Mouse (Mus musculus) frontal cortex, postnatal 36 days (tissue): ENCODE results near the gene Aldh2.

Experiments used
- DNase-seq, 2 experiments: peaks; one replicate each; pipeline ENCODE4 v3.0.0; 2022; ENCODE audit warnings: low spot score in 2 of 2

Aldh2 gene

DNA sequence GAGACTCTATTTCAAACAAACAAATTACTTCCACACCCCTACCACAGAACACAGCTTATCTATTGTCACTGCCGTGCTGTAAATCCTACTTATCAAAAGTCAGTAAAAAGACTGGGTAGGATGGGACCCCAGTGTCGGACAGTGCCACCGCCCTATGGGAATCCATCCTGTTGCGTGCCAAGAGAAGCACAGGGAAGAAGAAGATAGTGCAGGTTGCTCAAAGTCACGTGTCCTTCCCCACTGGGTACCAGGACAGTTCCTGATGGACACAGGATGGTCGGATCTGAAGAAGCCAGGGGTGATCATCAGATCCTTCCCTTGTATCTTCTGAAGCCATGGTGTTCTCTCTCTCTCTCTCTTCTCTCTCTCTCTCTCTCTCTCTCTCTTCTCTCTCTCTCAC lies 2.1 kb upstream of the Aldh2 start:
- no peak for DNase-seq

DNA sequence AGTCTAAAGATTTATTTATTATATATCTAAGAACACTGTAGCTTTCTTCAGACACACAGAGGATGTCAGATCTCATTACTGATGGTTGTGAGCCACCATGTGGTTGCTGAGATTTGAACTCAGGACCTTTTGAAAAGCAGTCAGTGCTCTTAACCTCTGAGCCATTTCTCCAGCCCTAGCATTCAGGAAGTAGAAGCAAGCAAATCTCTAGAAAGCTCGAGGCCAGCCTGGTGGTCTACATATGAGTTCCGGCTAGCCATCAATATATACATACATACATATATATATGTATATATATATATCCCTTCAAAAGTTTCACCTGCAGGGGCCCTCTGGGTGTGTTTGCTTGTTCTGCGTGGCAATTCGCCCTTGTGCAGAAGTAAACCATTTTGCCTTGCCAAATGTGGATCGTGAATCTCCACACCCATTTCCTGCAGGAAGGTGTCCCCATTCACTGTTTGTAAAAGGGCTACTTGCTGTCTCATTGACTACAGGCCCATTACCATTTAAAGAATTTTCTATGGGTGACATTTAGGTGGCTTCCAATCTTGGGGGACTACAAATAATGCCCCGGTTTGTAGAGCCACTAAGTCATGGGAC lies 1.2 kb upstream of the Aldh2 start:
- no peak for DNase-seq

DNA sequence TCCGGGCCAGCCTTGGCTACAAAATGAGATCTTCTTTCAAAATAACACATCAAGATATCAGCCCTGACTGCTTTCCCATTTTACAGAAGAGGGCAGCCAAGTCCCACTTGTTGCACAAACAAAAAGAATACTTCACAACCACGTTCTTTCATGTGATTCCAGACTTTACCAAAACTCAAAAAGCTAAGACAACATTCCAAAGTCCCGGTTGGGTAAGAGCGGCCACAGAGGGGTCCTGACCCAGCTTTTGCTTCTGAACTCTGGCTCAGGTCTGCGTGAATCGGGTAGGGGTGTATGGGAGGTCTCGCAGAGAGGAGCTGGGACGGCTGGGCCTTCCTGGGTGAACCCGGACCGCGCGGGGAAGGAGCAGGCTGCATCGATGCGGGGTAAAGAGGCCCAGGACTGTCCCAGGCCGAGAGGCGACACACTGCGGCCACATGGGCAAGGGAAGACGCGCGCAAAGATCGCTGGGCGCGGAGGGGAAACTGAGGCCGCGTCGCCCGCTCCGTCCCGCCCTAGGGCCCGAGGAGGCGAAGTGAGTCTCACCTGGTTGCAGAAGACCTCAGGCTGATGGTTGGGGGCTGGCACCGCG lies 712 bp downstream of the Aldh2 start:
- no peak for DNase-seq

DNA sequence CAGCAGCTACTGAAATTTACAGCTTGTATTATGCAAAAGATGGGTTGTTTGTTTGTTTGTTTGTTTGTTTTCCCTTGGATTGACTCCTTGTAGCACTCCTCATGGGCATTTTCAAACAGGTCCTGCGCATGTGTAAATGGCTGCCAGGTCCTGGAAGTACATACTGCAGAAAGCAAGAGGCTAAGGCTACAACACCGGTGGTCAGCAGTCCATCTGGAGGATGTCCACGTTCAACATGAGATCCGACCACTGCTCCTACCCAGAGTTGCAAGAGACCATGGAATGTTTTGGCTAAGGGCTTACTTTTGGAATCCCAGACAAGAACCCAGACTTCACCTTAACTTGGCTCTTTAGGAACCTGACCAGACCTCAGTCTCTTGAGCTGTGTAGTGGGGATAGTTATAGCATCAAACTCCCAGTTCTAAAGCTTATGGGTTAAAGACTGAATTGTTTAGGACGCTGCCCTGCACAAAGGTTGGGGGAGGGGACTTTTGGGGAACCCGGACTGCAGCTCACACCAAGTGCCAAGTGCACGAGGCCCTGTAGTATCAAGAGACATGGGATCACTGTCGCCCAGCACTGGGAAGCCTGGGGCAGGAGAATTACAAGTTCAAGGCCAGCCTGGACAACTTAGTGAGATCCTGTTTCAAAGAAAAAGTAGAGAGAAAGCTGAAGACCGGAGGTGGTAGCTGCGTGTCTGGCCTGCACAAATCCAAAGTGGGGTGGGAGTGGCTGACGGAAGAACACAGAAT lies 1.4 kb downstream of the Aldh2 start:
- DNase-seq, result no peak

DNA sequence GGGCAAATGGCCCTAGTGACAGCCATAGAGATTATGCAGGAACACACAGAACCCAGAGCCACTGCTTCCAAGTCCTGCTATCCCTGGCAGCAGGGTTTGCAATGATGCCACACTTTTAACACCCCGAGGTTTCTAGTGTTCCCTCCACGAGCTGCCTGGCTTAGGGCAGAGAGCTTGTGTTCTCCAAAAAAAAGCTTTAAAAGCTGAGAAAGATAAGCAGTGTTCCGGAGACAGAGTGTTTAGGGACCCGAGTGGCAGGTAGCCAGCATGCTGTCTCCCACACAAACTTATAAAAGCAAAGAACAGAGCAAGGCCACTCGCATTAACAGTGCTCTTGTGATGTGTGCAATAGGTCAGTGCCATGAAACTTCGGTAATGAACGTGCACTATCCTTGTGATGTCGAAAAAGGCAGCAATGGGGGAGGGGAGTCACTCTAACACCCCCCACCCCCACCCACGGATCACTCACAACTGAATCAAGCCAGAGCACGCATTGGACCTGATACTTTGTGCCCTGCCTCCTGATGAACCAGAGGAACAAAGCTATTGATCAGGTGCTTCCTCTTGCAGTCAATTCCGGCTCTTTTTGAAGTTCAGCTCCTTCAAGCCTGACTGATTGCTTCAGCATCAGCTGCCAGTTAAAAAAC lies 2.1 kb downstream of the Aldh2 start:
- no peak for DNase-seq

DNA sequence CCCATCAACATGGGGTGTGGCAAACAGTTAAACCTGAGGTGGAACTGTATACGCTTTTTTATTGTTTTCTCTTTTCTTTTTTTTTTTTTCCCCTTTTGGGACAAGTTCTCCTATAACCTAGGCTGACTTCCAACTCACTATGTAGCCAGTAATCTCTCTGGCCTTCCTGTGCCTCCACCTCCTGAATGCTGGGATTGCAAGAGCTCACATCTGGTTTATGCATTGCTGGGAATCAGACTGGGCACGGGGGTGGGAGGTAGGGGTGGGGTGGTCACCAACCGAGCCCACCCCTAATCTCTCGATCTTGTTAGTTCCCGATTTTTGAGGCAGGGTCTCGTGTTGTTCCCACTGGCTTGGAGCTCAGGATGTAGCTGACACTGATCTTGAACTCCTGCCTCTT lies 3.7 kb downstream of the Aldh2 start:
- DNase-seq, result no peak

DNA sequence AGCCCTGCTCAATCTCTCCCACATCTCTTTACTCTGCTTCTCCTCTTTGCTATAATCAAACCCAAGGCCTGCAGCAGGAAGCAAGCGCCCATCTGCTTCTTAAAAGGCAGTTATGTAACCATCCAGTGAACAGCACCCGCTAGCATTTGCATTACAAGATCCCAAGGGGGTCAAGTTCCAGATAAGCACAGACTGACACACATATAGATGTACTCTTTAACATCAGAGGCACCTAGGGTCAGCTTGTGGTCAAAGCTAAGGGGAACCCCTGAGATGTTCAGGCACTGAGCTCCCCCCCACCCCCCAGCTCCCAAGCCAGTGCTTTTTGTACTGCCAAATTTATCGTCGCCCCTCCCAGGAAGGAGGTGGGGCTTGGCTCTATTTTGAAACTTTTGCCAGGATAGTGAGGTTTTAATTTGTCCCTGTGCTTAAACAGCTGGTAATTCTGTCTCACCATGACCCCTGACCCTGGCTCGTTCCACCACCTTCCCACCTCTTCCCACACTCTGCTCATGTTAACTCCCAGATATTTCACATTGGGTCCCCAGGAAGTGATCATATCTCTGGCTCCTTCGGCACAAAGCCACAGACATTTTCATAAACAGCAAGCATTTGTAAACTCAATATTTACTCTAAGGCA lies 7.1 kb downstream of the Aldh2 start:
- DNase-seq, result peak; percentile 59 to 81

DNA sequence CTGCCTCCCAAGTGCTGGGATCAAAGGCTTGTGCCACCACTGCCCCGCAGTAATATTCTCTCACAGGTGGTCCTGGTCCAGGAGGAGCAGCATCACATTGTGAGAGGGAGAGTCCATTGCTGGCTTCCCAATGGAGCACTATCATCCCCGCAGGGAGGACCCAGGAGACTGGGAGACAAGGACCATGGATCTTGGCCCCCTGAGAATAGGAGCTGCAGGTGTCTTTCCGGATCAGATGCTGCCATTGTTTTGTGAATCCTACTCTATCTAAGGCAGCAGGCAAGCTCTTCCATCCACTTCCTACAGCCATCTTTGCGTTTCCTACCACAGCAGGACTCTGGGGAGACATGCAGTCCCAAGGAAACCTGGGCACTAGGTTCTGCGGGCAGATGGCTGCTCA lies 7.9 kb downstream of the Aldh2 start:
- DNase-seq, result no peak

DNA sequence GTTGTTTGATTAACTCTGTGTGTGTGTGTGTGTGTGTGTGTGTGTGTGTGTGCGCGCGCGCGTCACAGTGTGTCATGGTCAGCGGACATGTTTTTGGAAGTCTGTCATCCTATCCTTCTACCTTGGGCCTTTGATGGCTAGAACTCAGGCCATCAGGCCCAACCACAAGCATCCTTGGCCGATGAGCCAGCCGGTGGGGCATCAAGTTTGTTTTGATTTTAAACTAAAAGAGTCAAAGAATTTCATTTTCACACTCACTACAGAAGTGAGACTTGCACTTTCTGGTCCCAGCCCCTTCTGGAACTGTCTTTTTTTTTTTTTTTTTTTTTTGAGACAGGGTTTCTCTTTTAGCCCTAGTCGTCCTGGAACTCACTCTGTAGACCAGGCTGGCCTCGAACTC lies 8.6 kb downstream of the Aldh2 start:
- no peak for DNase-seq

DNA sequence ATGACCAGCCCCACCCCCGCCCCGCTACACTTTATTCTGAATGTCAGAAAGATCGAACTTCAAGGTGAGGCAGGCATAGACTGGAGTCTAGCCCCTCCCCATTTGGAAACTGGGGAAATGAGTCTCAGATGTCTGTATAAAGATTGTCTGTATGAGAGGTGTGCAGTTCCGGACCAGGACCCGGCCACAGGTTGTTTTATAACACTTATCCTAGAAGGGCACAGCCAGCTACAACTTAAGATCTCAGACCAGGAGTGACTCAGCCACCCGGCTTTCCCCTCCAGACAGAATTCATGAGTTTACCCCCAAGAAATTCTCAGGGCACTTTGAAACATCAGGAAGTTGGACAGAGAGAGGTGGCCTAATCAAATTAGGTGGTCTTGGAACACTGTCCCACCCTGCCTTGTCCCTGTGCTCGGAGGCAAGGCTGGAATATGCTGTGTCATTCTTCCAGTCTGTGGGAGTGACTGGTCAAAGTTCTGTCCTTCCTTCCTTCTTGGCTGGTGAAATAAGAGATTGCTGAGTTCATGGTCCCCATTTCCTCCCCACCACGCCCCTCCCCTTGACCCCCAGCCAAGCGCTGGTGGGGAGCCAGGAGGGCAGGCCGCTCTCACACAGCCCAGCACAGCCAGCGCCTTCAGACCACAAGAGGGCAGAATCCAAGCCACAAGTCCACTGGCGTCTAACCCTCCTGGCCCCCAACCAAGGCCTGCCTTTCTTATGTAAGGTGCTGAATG lies 9.7 kb downstream of the Aldh2 start:
- peak; percentile 48 to 59 for DNase-seq

DNA sequence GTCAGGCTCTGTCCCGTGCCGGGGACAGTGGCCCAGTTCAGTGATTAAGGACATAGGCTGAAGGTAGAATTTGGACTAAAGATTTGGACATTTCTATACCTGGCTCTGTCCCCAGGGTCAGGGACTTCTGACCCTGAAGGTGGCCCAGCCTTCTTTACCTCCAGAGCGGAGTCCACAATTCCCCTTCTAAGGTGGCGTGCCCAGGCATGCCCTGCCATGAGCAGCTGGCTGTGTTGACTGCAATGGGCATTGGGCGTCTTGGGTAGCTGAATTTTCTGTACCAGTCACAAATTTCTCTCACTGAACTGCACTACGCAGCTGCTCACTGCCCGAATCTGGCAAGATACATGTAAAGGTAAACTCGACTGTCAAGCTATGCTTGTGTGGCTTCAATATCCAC lies 11.7 kb downstream of the Aldh2 start:
- no peak for DNase-seq

DNA sequence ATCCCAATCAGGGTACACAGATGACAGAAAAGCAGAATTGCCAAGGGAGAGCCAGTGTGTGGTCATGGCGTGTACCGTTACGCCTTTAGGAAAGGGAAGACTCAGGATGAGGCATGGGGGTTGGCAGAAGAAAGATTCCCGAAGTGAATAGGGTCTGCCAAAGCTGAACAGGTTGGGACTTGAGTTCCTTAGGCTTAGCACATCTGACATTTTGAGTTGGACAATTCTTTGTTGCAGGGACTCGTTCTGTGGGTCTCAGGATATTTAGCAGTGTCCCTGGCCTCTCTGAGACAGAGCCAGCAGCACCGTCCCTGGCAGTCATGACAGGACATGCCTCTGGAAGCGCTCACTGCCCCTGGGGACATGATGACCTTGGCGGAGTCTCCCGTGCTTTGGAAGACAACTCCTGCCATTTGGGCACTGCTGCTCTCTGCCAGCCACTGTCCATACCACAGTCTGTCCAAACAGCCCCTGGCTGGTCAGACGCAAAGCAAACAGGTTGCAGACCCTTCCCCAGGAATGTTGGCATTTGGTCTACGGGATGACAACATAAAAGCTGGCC lies 16.6 kb downstream of the Aldh2 start:
- DNase-seq, result no peak

DNA sequence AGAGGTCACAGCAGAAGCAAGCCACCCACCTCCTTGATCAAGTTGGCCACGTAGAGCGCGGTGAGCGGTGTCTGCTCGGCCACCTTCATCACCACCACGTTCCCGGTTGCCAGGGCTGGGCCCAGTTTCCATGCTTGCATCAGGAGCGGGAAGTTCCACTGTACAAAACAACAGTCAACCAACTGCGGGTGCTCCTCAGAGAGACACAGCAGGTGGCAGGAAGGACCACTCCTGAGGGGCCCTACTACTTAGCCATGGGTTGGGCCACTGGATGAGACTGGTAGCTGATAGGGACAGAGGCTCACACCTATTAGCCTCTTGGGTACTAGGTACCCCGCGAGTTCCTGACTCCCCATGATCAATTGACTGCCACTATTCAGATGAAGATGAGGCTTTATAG lies 17.8 kb downstream of the Aldh2 start:
- no peak for DNase-seq

DNA sequence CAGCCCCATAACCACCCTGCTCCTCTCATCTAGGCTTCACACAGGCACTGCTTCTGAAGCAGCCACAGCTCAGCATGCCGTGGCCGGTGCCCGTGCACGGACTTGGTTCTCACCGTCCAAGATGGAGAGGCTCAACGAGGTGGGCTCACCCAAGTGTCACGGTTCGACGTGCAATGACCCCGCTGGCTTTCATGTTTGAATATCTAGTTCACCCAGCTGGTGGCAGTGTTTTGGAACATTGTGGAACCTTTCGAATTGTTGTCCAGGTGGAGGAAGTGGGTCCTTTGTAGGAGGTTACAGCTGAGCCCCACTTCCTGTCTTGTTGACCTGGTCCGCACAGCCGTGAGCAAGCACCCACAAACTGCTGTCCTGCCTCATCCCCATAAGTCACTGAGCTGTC lies 19.5 kb downstream of the Aldh2 start:
- DNase-seq, result no peak

DNA sequence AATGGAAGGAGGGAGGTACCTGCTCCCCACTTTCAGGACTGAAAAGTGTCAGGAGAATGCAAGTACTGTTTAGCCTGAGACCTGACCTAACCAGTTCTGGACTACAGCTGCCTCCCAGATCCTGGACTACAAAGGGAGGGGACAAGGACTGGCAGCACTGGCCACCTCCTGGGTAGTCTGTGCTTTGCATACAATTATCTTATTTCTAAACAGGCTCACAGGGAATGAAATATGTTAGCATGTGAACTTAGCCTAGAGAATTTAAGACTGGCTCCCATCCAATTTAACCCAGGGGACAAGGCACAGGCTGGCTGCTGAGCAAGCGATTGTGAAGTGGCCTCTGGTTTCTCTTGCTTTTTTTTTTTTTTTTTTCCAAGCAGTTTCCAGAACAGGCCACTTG lies 22.8 kb downstream of the Aldh2 start:
- DNase-seq, result no peak

DNA sequence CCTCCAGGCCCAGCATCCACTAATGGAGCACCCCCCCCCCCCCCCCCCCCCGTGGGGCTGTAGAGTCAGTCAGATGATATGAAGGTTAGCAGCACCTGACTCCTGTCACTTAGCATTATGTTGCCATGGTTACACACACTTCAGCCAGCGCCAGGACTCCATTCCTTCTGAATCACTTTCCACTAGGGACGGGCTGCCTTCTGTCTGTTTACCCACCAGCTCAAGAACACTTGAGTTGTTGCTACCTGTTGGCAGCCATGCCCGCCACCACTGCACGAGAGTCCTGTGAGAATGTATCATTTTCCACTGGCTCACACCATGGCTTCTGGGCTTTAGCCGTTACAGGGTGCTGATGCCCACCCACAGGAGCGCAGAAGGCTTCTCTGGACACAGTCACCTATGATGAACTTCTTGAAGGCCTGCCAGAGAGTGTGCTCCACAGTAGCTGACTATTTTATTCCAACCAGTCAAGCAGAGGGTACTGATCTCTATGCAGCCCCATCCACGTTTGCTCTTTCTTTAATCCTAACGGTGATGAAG lies 23.7 kb downstream of the Aldh2 start:
- DNase-seq, result no peak

DNA sequence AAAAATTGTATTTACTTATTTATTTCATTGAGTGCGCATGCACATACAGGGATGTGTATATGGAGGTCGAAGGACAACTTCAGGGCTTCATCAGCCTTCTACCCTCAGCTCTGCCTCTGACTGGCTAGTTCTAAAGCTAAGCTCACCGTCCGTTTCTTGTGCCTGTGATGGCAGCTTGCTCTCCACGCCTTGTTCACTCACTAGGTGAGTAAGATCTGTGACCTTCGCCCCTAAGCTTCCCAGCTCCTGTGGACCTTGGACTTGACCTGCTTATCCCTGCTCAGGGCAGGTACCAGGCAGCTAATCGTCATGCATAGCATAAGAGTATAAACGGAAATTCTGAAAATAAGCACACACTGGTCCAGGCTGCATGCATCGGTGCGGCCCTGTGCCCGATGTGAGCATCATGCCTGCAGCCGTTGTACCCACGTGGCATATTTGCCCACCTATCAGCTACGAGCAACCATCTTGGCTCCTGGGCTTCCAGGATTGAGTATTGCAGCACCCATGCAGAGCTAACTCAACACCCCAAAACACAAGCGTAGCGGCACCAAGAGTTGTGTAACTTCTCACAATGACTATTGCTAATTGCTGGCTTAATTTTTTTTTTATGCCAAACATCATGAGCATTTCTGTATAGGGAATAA lies 27.5 kb downstream of the Aldh2 start:
- no peak for DNase-seq

DNA sequence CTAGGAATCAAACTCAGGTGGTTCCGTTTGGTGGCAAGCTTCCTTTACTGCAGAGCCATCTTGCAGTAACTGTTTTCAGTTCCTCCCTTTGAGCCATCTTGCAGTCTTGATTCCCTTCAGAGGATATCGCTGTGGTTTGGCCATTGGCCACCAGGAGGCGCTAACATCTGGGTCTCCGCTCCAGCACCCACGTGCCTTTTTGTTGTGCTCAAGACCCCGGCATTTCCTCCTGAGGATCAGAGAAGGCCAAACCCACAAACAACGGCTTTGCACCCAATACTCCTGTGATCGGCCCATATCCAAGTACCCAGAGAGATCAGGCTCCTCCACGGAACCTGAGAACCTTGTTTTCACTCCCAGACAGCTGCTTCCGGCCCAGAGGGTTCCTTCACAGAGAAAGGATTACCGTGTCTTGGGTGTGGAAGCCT lies 29.1 kb downstream of the Aldh2 start:
- peak; percentile 72 to 88 for DNase-seq

DNA sequence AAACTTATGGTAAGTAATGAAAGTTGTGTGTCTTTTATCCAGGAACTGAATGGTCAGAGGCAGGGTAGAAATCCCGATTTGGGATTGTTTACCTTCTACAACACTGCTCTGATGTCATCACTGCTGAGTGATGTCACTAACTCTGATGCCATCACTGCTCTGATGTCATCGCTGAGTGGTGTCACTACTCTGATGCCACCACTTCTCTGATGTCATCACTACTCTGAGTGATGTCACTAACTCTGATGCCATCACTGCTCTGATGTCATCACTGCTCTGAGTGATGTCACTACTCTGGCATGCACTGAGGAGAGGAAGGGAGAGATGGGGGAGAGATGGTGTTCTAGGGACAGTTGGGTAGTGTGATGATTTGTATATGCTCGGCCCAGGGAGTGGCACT lies 31.2 kb downstream of the Aldh2 start:
- DNase-seq, result no peak

DNA sequence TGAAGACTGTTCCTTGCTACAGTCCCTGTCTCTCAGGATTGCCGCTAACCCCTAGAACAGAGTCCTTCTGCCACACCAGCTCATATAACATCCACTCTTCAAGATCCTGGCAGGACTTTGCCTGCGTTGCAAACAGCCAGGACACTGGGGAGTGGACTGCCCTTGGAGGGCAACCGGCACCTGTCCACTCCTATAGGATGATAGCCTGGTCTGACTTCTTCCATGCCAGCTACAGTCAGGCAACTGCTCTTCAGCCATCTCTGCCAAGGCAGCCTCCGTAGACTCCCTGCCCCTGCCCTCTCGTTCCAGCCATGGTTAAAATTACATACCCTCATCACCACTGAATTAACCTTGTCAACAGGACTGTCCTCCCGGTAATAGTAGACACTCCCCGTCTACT lies 44.4 kb downstream of the Aldh2 start:
- no peak for DNase-seq

DNA sequence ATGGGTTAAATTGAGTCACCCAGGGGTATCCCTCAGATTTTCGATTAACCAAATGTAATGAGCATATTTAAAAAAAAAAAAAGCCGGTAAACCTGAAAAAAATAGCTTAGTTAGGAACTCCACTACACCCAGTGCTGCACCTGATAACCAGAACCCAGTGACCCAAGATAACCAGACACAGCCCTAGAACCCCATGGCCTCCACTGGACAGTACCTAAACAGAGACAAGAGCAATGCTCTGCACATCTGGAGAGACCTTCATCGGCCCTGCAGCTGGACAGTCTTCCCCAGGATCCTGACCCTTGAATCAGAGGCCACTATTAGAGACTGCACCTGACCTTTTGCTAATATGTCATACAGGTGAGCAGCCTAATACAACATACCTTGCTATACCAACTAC lies 46.5 kb downstream of the Aldh2 start:
- DNase-seq, result no peak
